Mouse (Mus musculus) layer of hippocampus, adult 8-10 months (tissue): ENCODE results near the gene Slc25a34. TPM values are rescaled to one million over a fixed set of nuclear protein-coding genes. Genes with fewer than 3 reads are reported as not detected.

ENCODE experiments used
- DNase-seq, 2 experiments: peaks; one replicate each; pipeline ENCODE4 v3.0.0; 2022; ENCODE audit warnings: low spot score in 2 of 2
- total RNA-seq, 4 experiments: library from RNA; stranded (reverse); gene quantifications; 2 replicates each; pipeline ENCODE4 v1.2.4; 2022

Gene Slc25a34
- 1 to 10 TPM; 2.9 to 4.5 (median 3.8) TPM for total RNA-seq

DNA sequence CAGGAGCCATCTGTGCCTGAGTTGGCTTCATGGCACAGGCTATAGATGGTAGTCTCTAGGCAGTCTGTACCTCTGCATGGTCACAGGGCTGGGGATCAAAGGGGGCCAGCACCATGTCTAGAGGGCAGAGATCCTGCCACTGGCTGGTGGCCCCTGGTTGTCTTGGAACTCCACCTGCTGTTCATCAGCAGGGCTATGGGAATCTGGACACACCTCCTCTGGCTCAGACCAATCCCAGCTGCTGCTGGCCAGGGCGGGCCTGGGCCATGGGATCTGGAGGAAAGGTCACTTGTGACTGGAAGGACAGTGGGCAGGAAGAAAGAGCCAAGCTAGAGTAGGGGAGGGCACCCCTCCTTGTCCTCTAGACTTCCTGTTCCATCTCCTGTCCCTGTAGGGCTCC lies at the start of gene Slc25a34:
Slc25a34 (minus strand) TSS at position 156 of the 400 bp plus-strand sequence.
- DNase-seq, result no peak

DNA sequence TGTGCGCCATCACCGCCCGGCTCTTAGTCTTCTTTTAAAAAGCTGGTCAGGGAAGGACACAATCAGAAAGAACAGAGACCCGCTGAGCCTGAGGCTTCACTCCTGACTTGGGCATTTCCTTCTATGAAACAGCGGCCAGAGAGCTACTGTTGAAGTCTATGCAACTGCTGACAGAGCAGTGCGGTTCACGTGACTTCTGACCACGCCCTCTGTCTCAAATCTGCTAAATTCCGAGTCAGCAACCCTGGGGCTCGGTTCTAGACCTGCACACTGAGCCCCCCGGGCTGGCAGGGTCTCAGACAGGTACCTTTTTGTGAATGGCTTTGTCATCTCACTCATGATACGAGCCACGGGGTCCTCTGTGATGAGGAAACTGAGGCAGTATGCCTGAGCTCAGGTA lies 48.7 kb upstream of the Slc25a34 start:
- no peak for DNase-seq

- DNase-seq, result no peak
Observed at GRCm38 (mm10) chr4:141671389-141671788, 47.8 kb upstream of the Slc25a34 start.

DNA sequence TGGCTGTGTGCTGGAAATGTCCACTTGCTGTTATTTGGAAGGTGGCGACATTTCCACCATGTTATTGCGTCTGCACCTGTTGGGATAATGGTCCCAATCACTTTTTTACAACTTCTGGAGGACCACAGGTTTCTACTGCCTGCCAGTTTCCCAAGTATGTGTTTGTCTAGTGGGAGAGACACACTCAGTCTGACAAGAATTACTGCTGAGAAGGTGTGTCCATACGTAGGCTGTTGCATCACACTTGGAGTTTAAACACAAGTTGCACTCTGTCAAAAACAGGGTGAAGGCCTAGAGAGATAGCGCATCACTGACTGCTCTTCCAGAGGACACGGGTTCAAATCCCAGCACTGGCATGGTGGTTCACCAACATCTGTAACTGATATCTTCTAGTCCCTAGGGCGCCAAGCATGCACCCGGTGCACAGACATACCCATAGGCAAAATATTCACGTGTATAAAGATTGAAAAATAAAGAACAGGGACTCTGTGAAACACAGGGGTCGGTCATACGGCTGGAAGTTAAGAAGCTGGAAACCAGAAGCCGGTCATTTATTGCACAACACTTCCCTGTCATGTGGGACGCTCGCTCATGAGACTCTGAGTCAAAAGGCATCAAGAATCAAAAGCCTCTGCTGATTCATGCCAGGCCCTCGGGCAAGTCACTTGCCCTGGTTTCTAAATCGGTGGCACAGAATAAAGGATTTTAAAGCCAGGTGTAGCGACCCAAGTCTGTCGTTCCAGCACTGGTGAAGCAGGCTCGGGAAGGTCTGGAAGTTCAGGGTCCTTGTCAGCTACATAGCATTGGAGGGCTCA lies 46.5 kb upstream of the Slc25a34 start:
- DNase-seq, result no peak

GRCm38 (mm10) chr4:141664799-141665198 lies 41.2 kb upstream of the Slc25a34 start, which contains the start of gene Plekhm2:
TSS of gene Plekhm2 (minus strand) at chr4:141664899.
- DNase-seq, result no peak

DNA sequence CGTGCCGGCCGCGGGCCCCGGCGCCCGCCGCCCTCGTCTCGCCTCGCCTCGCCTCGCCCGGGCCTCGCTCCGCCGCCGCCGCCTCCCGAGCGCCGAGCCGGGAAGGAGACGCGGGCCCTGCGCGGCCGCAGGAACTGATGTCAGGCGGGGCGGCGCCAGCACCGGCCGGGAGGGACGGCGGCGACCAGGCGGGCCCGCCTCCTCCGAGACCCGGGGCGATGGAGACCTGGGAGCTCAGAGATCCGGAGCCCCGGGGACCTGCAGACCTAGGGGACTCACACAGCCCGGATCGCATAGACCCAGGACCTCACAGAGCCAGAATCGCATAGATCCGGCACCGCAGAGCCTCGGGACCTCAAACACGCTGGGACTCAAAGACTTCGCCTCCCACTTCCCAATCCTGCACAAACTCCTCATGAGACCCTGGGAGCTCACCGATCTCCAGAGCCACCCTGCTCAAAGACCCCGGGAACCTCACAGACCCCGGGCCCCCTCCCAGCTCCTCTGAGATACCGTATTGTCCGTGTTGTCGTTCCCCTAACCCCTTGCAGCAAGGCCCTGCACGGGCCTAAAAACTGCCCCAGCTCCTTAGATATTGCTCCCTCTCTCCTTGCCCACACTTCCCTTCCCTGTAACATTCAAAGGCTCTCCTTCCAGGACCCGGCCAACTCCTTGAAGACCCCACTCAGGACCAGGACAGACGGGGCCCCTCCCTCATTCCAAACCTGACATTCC lies 40.6 kb upstream of the Slc25a34 start:
- DNase-seq, result peak in 1 of 2 experiments; percentile 58

DNA sequence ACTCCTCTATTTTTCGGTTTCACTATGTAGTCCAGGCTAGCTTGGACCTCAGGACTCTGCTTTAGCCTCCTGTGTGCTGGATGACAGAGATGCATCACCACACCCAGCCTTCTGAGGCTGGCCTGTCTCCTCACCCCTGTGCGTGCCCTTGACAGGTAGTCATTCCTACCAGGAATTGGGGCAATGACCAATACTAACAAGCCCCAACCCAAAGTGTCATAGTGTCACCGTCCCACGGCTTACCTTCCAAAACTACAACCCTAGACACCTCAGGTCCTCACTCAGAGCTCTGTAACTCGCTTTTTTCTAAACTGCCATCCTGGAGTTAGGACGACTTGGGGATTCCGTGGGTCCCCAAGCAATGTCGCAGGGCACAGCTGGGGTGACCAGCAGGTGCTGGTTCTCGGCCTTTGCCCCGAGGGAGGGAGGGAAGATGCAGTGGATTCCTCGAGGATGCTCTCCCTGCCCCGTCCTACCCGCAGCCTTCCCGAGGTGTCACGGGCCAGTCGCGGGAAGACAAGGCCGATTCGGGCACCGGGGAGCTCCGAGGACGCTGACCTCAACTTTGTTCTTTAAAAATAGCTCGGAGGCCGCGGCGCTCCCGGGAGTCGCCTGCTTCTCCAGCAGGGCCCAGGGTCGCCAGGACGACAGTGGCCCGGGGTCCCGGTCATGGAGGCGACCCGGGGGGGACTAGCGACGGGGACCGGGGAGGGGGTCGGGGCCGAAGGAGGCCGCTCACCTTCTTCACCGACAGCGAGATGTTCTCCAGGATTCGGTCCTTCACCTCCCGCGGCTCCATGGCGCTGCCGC lies 39.7 kb upstream of the Slc25a34 start:
- no peak for DNase-seq

GRCm38 (mm10) chr4:141660884-141661283 lies 37.3 kb upstream of the Slc25a34 start:
- DNase-seq, result no peak

- DNase-seq, result no peak
Observed at GRCm38 (mm10) chr4:141659739-141660138, 36.1 kb upstream of the Slc25a34 start.

- no peak for DNase-seq
Observed at GRCm38 (mm10) chr4:141658846-141659484, 35.3 kb upstream of the Slc25a34 start.

GRCm38 (mm10) chr4:141656932-141657331 lies 33.3 kb upstream of the Slc25a34 start:
- no peak for DNase-seq

DNA sequence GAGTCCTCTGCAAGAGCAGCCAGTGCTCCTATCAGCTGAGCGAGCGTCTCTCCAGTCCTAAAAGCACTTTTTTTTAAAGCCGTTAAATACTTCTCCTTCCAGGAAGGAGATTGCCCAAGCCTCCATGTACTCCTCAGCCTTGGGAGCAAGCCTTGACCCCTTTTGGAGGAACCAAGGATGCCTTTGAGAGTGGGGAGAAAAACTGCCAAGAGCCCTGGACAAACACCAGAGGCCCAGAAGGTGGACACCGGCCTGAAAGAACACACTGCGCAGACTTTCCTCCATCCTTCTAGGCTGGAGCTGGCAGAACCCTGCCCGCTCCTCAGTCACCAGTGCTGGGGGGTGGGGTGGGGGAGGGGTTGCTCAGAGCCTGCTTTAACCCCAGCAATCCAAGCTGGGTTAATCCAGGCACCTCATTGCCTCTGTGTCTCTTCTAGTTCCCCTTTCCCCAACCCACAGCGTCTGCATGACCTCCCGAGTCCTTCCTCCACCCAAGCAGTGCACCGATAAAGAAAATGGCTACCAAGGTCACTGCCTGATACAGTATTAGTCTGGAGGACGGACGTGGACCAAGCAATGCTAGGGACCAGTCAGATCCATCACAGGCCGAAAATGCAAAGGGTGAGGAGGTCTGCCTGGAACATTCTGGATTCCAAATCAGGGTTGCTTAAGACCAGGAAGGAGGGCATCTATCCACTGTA lies 32.4 kb upstream of the Slc25a34 start:
- peak; percentile 48 to 57 for DNase-seq

GRCm38 (mm10) chr4:141654509-141654908 lies 30.9 kb upstream of the Slc25a34 start:
- no peak for DNase-seq

DNA sequence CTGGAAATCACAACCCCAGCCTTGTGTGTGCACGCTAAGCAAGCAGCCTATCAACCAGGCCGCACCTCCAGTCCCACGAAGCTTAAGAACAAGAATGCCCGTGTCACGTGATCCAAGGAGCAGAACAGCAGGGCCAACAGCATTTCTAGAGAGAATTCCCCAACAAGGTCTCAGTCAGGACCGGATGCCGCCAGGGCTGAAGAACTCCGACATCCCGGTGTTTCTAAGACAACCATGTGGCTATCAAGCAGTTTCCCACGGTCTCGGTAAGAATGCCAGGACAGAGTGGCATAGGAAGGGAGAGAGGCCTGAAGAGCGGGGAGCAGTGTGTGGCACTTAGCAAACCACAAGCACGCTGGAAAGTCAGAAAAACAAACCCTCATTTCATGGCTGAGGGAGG lies 30.2 kb upstream of the Slc25a34 start:
- no peak for DNase-seq

DNA sequence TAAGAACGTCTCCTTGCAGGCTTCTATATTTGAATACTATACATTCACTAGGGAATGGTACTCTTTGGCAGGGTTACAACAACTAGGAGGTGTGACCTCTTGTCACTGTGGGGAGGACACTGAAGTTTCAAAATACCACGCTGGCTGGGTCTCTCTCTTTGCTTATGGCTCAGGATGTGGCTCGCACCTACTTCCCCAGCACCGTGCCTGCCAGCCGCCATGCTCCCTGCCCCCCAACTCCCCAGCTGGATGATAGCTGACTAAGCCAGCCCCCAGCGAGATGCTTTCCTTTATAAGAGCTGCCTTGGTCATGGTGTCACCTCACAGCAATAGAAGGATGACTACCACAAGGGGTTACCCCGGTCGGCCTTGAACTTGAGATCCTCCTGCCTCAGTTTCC lies 29.4 kb upstream of the Slc25a34 start:
- DNase-seq, result no peak

- no peak for DNase-seq
Observed at GRCm38 (mm10) chr4:141651944-141652343, 28.3 kb upstream of the Slc25a34 start.

- no peak for DNase-seq
Observed at GRCm38 (mm10) chr4:141651286-141651685, 27.7 kb upstream of the Slc25a34 start.

- no peak for DNase-seq
Observed at GRCm38 (mm10) chr4:141649244-141649643, 25.6 kb upstream of the Slc25a34 start.

GRCm38 (mm10) chr4:141648262-141648661 lies 24.6 kb upstream of the Slc25a34 start:
- DNase-seq, result no peak

GRCm38 (mm10) chr4:141647187-141647586 lies 23.6 kb upstream of the Slc25a34 start:
- DNase-seq, result no peak

GRCm38 (mm10) chr4:141645988-141646387 lies 22.4 kb upstream of the Slc25a34 start:
- DNase-seq, result no peak
